Mouse (Mus musculus) brain, embryonic 18.5 days (tissue): Measurements from ENCODE around the gene Gm11146.

Experiments used
- DNase-seq: peaks from one replicate; pipeline ENCODE4 v3.0.0-alpha.2; 2012; ENCODE audit warnings: low read depth, low spot score

Gm11146 gene

DNA sequence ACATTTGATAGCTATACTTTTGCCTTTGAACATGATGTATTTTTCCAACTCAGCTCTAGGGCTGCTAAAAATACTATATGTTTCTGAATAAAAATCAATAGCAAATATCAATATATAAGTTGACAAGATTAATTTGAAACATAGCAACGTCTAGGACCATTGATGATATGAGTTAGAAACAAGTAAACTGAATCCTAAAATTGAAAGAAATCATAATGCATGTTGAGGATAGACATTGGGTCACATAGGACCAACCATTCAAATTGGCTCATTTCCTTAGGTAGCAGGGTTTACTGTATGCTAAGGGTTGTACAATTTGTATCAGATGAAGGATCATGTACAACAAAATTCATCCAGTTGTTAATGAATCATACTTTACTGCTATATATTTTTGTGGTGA, at the start of gene Gm11146:
Gene Gm11146 (minus strand): TSS at position 101 of the 400 bp plus-strand sequence.
- no peak for DNase-seq

DNA sequence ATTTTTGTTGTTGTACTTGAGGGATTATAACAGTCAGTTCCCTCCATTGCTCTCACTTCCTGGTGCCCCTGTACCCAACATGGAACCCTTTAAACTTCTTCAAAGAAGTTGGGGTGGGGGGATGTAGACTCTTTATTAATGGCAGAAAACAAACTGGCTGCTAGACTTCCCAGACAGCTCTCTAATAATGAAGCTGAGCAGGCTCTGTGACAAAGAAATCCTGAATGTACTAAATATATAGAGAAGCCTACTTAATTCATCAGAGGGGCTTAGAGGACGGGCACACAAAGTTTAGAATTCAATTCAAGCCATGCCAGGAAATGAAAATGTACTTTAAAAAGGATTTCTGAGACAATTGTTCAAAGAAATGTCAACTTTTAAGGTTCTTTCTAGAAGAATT, 48.7 kb upstream of the Gm11146 start:
- DNase-seq, result no peak

DNA sequence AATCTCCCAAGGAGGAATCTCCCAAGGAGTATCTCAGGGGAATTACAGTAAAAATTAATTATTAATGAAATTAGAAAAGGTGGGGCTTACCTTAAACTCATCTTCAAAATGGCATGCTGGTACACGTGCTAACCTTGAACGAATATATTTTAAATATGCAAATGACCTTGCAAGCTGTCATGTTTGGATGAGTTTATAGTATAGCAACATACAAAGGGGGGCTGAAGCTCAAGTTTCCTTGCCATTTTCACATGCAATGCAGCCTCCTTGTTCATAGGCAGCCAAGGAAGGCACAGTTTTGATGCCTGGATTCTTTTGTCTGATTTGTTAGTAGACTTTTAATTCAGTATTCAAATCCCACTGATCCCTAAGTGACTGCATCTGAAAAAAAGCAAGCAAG, 47.1 kb upstream of the Gm11146 start:
- DNase-seq, result no peak

DNA sequence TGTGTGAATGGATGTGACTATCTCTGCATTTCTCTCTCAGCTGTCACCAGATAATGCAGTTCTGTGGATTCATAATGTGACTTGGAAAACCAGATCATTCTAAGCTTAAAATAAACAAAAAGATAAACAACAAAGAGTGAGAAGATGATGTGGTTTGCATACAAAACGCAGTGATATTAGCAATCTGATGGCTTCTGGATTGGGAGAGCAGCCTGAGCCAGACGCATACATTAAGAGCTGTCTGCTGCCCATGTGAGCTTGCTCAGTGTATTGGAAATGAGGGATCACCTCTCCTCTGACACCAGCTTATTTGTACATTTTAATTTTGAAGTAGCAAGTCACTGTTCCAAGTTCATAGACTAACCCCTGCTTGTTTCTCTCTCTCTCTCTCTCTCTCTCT, 46.3 kb upstream of the Gm11146 start:
- no peak for DNase-seq

DNA sequence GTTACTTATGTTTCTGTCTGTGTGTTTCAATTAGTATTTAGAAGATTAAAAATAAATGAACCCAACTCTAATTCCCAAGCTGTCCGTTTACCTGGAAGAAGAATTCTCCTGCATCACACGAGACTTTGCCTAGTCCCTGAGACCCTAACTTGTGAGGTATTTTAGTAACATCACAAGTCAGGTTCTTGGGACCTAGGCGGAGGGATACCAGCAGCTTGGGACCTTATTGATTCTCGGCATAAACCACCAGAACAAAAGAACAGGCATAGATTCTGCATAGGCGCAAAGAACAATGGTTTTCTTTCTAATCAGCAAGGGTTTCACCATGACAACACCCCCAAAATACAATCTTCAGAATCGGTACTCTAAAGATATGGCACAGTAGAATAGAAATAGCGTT, 44.3 kb upstream of the Gm11146 start:
- no peak for DNase-seq

DNA sequence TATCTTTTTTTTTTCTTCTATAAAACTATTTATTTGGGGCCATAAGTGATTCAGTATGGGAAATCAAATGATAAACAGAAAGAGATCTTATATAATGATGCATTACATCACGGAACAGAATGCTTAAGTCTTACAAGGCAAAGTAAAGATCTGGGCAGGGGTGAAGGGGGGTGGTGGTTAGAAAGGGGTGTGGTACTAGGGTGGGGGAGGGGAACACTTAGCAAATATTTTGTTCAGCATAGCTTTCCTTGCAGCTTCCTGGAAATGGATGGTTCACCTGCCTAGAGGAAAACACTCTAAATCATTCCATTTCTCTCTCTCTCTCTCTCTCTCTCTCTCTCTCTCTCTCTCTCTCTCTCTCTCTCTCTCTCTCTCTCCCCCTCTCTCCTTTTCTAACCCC, 43.1 kb upstream of the Gm11146 start:
- no peak for DNase-seq

DNA sequence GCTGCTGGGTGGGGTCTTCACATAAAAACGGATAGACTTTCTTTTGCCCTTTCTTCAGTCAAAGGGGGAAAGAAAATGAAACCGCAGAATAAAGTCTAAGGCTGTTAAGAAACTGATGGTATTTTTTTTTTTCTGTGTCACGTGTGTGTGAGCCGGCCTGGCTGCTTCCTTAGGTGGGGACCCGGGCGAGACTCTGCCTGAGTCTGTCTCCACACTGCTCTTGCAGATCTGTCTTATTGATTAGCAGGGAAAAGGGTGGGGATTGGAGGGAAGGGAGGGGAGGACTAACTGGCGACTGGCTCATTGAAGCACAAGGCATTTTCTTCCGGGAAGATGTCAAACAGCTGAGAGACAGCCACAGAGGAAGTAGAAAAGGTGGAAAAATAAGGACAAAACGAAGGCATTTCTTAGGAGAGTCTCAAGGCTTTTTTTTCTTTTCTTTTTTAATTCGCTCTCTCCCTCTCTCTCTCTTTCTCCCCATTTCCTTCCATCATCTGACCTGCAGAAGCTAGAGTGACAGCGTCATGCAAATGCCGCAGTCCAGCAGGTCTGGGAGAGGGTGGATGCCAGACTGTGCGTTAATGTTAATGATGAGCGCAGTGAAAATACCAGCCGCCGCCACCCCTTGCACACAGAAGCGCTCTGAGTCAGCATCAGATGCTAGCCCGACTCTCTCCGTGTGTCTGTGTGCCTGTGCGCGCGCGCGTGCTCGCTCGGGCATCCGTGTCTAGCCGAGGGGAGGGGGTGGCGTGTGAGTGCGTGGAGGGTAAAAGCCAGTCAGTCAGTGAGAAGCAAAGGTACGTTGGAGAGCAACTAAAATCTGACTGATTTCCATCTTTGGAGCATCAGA, 42.2 kb upstream of the Gm11146 start:
- peak; percentile 81 for DNase-seq

DNA sequence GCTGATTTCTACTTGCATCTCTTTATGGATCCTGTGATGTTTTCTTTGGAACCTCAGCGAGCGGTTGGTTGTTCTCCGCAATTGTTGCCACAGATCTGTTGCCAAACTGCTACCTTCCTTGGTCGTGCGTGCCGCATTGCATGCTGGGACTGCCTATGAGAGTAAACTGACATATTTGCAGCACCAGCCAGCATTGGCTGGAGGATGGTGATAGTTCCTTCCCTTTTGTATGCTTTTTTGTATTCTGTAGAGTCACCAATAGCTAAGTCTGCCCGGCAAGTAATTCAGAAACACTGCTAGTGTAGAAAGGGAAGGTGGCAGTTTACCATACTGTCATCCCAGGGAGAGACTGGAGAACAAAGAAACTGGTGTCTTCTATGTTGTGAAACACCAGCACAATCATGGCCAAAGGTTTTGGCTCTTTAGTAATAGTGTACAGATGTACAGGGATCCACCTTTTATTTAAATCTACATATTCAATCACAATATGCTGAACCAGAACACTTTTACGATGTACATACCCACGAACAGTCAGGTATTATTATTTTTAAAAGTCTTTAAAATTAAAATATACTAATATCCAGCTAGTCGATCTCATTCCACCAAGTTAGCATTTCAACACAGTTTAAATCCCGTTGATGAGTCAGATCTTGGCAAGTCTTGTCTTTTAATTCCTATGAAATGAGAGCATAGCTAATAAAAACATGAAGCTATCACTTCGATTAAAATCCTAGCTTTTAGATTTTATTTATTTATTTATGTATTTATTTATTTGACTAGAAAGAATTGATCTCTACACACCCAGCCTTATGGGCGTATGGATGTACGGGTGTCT, 41.4 kb upstream of the Gm11146 start:
- no peak for DNase-seq

DNA sequence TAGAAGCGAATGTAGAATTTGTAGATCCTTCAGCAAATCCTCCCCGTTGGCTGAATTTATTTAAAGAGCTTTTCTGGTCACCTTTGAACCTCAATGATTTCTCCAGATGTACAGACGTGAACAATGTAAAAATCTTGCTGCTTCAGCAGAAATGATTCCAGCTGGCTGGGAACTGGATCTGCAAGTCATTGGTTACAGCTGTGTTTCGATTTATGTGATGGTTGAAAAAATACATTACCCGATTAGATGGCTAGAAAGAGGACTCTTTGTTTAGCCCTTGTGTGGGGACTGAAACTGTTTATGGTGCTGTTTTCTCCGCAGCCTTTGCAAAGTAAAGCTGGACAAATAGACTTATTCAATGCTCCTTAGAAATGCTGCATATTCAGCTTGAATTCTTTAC, 34.6 kb upstream of the Gm11146 start:
- no peak for DNase-seq

DNA sequence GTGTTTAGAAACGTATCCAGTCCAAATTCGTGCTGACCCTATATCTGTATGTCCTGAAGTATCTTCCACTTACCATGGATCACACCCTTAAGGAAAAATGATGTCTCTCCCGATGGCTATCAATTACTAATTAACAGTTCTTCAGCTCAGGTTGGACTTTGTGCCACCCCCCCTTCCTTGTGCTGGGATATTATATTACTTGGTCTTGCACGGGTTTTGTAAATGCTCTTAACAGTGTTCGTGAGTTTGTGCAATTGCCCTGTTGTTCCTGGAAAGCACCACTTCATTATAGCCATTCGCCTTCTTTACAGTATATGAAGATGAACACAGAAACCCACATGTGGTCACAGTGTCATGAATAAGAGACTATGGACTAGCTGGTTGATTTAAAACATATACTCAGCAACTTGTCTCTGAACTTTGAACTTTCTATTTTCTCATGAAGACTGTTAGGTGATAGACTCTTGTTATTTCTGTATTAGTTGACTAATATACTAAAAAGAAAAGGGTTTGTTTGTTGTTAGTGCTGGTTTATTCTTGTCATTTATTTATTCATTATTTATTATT, 30.5 kb upstream of the Gm11146 start:
- DNase-seq, result no peak

DNA sequence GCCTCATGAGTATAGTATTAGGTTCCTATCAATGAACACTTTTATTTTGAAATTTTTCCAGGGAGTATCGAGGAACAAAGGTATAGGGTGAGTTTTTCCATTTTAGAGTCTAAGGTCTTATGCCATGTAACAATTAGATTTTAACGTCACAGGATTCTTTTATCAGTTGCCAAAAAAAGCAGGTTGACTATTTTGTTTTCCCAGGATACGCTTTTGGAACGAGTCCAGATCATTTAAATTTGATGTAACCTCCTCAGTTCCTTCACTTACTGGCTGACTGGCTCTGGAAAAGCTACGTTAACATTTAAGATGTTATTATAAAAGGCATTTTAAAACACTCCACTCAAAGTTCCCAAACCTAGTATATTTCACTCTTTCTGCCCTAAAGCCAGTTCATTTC, 20.8 kb upstream of the Gm11146 start:
- DNase-seq, result no peak

DNA sequence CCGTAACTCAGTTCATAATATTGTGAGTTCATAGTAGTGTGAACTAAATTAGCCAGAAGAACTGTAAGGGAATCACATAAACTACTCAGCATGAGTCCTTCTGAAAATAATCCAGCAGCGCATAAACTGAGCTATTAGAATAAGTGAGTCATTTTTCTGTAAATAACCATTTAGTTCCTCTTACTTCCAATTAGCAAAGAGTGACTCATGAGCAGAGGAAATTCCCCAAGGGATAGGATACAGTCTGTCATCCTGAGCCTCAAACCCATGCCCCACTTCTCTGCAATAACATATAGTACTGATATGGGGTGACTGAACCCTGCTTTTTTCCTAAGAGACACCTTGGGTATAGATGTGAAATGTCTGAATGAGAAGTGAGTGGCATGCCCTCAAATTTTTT, 687 bp upstream of the Gm11146 start:
- DNase-seq, result no peak

DNA sequence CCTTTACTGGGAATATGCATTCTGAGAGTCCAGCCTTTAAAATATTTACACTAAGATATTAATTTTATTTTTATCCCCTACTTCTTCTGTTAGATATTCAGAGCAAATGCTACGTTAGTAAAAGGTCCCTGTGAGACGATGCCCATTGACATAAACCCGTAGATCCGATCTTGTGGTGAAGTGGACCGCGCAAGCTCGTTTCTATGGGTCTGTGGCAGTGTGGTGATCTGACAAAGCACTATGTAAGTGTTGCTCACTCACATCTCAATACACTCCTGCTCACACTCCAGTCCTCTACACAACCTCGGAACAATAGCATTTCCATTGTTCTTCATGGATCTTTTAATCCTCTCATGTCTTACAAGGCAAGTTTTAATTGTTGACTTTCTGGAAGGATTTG, 3.1 kb downstream of the Gm11146 start:
- no peak for DNase-seq

DNA sequence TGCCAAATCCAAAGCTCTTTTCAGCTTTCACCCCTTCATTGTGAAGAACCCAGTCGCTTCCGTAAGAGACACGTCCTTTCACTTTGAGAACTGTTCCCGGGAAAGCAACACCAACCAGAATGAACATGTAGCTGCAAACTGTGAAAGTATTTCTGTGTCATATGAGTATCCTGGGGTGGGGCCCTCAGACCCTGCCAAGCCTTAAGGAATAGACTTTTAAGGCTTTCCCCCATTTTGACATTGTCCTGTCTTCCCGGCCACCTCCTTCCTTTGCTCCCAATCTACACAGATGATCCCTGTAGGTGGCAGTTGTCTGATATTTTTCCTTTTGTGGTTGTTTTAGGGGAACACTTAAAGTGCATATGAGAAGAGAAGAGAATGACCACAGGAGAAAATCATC, 5.3 kb downstream of the Gm11146 start:
- DNase-seq, result no peak

DNA sequence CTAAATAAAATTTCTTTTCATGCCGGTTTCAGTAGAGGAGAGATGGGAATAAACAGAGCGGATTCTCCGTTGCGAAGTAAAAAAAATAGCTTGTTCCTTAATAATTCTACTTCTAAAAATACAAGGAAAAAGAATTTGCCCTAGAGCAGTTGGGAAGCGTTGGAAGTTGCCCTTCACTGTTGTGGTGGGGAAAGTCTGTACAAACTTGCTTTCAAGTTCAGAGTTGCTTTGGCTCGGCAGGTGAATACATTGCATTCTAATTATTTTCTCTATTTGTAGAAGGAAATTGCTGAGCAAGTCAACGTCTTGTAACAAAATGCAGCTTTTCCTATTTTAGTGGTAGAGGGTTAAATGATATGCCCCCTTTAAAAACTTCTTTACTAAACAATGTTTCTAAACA, 6.2 kb downstream of the Gm11146 start:
- DNase-seq, result no peak

DNA sequence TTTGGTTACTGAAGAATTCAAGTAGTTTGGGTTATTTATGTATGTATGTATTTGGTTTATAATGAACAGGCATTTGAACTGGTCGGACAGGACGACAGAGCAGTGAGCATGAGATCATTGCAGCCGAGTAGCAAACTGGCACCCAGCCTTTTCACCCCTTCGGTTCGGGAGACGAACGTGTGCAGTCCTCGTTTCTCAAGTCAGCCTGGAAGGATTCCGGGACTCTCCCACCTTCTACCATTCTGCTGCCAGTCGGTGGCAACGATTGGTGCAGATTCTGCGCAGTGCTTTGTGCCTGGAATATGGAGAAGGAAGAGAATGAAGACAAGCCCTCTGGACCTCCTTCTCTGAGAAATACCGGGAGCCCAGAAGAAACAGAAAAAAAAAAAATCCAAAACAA, 7.3 kb downstream of the Gm11146 start:
- peak; percentile 82 for DNase-seq

DNA sequence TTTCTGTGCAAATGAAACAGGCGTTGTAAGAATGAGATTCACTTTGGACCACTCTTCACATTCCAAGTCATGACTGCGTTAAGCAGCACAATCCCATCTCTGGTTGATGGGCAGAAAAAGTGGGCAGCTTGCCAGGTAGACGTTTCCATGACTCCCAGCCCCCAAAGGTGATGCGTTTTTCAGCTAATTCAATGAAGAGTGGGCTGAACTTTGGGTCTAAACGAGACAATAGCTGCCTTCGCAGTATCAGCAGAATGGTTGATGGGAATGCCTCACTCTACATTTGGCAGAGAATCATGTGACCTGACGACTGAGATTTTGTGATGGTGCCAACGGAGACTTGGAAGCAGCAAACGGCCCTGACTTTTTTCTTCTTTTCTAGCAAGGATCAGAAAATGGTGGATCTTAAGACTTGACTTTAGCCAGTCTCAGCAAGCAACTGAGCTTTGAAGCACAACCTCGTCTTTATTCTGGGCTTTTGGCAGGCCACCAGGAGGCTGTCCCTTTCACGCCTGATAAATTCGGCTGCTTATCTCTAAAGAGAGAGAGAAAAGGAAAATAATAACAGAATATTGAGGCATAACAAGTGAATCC, 8.0 kb downstream of the Gm11146 start:
- DNase-seq, result peak; percentile 82

DNA sequence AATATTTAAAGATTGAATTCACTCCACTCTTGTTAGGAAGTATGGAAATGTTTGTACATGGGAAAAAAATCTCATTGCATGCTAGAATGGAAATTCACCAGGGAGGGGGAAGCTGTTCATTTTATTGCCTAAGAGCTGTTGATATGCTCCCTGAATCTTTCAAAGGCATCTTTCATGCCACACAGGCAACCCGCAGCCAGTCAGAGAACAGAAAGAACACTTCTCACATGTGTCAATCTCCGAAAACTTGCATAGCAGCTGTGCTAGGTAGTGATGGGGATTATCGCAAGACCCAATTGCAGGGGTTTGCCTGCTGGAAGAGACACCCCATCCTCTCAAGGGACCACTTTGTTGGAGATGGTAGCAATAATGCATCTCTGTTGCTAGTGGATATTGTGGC, 8.9 kb downstream of the Gm11146 start:
- DNase-seq, result no peak

DNA sequence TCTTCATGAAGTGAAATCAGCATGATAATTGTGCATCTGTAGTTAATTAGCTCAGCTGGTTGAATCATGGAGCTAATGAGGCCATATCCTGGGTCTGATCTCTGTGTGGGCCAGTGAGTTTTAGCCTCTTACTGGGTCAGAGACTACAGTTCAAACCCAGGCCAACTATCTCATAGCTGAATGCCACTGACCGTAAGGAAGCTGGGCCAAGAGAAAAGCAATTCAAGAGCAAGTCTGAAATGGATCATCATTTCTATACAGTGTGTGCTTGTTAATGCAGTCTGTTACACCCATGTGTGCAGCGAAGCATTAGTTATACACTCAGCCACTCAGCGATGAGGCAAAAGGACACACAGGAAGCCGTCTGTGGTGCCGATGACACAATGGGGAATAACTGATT, 28.9 kb downstream of the Gm11146 start:
- no peak for DNase-seq

DNA sequence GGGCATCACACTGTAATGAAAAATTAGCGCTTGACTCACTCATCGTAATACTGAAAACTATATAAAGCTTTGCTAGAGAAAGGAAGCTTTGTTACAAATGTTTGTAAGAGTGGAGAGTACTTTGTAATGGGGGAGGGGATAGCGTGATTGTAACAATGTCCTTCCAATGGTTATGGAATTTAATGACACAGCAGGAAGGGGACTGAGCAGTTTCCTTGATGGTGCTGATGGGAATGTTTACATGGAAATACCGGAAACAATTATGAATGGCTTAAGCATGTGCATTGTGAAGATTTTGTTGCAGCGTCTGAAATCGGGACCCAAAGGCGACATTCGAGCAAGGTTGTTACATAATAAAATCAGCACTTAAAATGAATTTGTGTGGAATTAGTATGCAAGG, 32.4 kb downstream of the Gm11146 start:
- no peak for DNase-seq

DNA sequence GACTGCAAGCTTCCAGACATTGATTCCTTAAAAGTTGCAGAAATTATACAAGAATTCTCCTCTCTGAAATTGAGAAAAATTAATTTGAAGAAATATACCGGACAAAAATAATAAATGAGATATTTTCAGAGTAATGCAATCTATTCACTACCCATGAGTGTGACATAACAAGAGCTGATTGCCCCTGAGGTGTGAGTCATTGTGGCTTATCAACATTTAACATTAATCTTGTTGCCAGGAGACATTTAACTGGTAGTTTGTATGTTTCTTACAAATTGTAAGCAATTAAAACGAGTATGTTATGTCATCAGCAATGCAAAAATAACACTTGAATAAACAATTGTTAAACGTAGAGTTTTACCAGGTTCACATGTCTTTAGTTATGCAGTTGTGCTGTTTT, 33.5 kb downstream of the Gm11146 start:
- no peak for DNase-seq

DNA sequence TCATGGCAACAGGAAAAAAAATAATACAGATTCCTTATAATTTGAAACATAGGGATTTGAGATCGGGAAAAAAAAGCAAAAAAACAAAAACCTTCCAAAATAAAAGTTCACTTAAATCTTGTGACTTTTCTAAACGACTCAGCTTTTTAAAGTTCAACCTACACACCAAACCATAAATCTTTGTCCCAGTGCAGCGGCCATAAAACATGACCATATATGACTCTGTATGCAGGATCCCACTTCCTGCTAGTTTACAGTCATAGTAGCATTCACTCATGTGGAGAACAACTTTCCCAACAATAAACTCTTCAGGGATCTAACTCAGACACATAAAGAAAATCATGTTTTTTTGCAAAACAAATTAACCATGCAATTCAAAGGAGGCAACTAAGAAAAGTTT, 39.0 kb downstream of the Gm11146 start:
- no peak for DNase-seq
